Mouse (Mus musculus) right cerebral cortex, adult 18-20 months (tissue): ENCODE data around the gene Efcab9.

Experiments used
- DNase-seq: peaks from one replicate; pipeline ENCODE4 v3.0.0; 2022; ENCODE audit warnings: mixed read lengths

Efcab9 gene

DNA sequence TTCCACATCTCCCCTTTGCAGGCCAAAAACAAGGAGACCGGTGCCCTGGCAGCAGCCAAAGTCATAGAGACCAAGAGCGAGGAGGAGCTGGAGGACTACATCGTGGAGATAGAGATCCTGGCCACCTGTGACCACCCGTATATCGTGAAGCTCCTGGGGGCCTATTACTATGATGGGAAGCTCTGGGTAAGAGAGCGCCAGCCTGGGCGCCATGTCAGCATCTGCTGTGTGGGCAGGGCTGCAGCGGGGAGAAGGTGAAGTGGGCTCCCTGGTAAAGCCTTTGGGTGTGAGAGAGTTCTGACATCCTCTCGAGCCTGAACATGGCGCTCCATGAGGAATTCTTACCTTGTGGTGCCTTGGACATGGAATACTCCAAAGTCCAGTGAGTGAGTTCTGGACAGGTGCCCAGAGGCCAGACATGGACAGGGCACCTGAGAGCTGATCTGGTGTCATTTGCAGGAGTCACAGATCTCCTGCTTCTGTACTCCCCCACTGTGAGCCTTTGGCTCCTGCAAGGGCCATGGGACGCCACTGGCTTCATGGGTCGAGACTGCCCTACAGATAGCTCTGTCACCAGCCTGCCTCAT, 23.3 kb upstream of the Efcab9 start:
- DNase-seq: no peak

DNA sequence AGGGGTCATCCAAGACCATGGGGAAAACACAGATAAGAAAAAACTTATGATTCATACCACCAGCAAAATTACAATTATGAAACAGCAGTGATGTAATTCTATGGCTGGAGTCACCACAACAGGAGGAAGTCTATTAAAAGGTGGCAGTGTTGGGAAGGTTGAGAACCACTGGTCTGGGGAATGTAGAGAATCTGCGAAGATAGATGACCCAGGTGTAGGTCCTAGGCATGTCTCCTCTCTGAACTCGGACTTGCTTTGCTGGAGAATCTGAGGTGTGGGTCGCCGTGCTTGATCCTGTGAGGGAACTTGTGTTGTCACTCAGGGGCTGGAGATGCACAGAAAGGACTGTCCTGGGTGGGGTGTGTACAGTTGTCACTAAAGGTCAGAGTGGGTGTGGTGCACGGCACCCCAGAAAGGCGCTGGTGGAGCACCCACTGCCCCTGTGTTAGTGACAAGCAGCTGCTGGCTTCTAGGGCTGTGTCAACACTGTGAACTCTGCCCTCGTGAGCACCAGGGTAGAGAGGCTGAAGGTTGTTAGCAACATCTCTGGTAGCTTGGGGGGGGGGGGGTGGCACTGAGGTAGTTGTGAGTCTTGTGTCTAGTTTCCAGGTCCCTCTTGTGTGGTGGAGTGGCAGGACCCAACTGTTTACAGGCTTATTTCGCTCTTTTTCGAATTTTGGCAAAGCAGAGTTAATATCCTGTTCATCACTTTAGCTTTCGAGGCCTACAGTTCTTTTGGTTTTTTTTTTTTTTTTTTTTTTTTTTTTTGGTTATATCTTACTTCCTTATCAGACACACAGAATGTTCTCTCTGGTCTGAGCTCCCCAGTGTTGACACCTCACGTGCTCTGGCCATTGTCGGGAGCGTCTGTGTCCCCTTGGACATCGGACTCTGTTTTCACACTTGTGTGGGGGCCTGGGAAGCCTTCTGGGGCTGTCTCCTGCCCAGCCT, 22.5 kb upstream of the Efcab9 start:
- no peak for DNase-seq

DNA sequence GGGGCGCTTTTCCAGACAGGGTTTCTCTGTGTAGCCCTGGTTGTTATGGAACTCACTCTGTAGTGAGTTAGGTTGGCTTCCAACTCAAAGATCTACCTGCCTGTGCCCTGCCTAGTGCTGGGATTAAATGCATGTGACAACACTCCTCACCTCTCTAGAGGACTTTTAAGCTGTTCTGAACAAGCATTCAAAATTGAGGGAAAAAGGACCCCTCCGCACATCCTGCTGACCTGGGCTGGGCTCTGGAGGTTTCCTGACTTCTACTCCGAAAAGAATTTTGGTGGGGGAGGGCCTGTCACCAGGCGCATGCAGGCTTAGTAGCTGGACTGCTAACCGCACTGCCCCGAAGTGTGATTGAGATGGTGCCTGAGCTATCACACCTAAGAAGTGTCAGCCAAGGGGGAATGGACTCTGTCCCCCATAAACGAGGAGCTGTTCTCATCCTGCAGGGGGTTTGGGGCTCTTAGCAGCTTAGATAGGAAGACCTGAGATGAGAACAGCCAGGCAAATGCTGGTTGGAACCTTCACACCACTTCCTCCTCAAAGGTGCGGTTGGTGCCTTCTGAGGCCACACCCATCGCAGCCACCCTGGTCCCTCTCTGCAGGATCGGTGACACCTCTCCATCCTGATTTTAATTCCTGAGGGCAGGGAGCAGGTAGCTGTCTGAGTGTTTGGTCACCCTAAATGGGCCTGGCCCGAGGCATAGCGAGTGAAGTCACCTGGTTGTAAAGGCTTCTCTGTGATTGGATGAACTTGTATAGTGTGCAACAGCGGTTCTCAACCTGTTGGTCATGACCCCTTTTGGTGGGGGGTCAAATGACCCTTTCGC, 21.6 kb upstream of the Efcab9 start:
- DNase-seq: no peak

DNA sequence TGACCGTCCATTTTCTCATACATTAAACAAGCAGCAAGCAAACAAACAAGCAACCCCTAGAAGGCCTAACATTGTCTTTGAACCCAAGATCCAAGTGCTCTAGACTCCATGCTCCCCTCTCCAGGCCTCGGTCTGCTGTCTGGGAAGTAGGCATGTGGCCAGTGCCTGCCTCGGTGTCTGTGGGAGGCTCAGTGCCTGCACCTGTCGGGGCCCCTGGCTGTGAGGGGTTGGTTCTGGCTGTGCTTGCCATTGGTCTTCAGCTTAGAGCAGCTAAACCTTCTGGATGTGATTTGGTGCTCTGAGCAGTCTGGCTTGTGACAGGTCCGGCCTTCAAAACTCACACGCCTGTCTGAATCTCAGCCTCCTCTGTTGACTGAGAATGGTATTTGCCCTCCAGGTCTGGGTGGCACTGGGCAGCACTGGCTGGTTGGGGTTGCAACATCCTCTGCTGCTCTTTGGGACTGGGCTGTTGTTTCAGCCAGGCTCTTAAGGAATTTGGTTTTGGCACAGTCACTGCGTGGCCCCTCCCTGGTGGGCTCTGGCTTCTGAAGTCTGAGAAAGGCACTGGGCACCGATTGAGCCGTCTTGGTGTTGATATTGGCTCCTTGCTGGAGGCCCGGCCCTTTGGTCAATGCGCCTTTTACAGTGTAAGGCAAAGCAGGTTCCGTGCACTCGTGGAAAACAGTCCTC, 20.7 kb upstream of the Efcab9 start:
- no peak for DNase-seq

DNA sequence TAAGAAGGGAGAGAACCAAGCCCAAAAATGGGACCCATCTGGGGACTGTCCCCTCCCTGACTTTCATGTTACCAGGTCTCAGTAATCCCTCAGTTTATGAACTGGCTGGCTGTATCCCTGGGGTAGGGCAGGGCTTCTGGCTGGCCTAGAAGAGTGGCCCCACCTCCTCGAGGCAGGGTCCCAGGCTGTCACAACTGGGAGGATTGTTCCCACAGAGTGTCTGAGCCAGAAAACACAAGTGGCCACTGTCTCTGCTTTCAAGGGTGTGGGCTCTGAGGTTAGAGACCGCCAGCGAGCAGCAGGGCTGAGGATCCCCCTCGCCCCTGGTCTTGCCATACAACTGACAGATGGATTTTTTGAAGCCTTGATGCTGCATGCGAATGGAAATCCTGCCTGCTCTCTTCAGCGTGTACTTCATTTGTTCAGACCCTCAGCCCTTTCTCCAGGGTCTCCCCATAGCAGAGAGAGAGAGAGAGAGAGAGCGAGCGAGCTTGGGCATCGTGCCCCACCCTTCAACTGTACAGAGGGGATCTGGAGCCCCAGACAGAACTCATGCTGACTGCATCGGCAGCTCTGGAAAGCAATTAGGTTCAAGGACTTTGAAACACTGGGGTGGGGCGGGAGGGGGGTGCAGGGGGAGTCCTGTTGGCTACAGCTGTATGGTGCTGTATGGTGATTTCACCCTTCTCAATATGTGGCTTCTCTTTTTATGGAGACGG, 19.9 kb upstream of the Efcab9 start:
- DNase-seq: no peak

DNA sequence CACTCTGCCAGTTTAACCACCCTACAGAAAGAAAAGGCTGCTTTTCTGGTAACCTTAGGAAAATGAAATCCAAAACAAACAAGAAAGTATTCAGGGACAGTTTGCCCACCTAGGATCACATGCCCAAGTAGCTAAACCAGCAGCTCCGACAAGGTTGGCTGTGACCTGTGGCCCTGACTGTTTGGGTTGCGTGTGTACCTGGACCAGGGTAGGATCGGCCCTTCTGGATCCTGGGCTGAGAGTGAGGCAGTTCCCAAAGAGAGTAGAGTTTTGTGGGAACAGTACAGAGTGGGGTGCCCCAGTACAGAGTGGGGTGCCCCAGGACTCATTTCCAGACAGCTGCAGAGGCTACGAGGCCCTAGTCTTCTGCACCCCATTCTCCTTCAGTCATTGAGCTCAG, 19.2 kb upstream of the Efcab9 start:
- no peak for DNase-seq

DNA sequence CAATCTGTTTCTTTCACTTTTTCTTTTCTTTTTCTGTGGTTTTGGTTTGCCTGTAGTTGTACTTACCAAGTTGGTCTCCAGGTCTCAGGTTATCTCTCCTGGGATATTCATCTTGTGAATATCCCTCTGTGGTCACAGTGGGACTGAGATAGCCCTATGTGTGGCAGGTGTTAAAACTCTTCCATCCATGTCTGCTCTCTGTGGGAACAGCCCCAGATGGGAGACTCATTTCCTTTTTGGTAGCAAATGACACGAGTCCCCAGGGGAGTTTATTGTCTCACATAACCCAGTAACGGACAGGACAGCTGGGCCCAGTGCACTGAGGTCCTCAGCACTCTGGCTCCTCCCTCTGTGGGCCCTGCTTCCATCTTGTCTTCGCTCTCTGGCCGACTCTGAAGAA, 18.2 kb upstream of the Efcab9 start:
- no peak for DNase-seq

DNA sequence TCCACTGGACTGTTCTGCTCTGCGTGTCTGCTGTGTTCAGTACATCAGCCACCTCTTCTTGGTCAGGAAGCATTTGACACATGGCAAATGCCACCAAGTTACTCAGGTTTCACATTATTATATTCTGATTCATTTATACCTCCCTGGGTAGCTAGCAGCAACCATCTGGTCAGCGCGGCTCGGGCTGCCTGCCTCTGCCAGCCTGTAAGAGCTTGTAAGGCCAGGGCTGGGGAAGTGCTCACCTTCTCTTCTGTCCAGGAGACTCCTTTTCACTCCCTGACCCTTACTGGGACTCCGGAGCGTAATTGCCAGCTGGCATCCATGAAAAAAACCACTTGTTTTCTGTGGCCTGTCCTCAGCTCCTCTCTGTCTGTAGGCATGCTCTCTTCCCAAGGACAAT, 17.4 kb upstream of the Efcab9 start:
- no peak for DNase-seq

DNA sequence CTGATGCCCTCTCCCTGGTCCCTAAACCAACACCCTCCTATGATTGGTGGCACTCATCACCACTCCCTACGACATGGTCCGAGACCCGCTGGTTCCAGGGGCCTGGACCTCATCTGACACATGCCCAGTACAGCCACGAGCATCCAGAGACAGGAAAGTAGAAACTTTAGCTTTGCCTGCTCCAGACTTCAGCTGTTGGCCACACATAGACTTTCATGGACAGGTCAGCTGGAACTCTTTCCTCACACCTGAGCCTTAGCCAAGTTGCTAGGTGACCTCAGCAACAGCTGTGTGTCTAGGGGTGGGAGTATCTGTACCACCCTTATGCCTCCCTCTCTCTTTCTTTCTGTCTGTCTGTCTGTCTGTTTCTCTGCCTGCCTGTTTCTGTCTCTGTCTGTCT, 16.4 kb upstream of the Efcab9 start:
- no peak for DNase-seq

DNA sequence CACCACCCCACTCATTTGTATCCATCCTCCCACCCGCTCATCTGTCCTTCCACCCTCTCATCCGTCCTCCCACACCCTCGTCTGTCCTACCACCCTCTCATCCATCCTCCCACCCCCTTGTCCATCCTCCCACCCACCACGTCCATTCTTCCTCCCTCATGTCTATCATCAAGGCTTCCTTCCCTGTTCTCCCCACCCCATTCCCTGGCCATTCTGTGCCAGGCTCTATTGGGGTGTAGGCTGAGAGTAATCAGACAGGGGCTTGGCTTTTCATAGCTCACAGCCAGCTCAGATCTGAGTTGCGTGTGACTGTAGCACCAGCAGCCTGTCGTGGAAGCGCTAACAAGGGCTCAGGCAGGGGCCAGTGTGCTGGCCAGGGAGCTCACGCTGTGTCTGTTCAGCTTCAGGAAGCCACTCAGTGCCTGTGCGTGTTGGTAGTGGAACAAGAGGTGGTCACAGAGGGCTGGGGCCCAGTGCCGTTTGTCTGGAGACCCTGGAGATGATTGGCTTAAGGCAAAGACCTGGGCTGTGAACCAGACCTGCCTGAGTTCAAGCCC, 15.6 kb upstream of the Efcab9 start:
- DNase-seq: no peak

DNA sequence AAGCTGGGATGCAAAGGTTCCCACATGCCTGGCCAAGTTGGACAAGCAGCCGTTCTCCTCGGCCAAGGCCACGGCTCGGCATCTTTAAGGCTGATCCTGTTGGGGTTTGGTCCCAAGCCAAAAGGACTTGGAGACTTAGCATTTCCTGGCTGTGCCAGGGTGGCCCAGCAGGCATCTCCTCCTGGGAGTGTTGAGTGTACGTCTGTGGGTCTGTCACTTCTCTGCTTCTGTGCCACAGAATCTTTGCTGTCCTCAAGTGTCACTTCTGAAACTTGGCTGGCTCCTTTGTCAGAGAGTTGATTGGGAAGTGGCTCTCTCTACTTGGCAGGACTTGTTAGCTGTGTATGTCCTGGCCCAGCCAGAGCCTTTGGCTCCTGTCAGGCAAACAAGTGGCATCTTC, 14.6 kb upstream of the Efcab9 start:
- no peak for DNase-seq

DNA sequence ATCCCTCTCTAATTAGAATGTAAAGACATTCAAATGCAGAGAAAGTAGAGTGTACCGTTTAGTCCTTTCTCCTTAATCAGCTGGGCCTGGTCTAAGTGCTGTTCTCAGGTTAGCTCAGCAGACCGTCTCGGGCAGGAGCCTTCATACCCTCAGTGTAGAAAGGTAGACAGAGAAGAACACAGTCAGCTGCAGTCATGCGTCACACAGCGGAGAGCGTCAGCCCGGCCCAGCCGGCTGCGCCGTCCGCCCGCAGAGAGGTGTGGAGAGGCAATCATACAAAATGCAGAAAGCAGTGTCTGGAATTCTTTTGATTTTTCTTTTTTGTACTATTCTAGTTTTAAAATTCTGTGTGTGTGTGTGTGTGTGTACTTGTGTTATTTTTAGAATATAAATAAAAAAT, 13.7 kb upstream of the Efcab9 start:
- DNase-seq: no peak

DNA sequence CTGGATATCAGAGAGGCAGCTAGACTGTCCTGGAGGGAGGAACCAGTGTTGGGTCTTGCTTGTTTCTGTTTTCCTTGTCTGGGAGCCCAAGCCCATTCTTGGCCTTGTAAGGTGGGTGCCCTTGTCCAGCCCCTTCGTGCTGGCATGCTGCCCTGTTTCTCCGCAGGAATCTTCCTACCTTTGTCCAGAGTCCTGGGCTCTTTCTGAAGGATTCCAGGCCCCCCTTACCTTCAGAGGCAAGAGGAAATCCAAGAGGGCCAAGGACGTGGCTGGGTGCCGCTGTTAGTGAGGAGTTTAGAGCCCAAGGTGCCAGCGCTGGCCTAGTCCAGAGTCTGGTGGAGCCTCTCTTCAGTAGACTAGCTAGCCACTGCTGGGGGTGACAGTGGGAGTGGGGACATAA, 12.6 kb upstream of the Efcab9 start:
- DNase-seq: no peak

DNA sequence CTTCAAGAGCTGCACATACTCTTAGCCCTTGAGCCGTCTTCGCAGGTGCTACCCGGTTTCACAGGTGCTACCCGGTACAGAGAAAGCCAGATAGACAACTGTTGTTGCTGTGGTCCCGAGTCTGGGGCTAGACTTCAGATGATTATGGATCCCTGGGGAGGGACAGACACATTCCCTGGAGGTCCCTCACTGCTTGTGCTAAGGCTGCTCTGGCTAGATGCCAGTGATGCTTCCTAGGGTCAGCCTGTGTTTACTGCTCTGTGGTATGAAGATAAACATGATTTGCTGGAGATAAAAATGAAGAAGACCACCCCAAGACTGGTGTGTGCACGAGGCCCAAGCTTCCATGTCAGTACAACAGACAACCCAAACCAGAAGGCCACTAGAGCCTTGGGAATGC, 12.2 kb upstream of the Efcab9 start:
- no peak for DNase-seq

DNA sequence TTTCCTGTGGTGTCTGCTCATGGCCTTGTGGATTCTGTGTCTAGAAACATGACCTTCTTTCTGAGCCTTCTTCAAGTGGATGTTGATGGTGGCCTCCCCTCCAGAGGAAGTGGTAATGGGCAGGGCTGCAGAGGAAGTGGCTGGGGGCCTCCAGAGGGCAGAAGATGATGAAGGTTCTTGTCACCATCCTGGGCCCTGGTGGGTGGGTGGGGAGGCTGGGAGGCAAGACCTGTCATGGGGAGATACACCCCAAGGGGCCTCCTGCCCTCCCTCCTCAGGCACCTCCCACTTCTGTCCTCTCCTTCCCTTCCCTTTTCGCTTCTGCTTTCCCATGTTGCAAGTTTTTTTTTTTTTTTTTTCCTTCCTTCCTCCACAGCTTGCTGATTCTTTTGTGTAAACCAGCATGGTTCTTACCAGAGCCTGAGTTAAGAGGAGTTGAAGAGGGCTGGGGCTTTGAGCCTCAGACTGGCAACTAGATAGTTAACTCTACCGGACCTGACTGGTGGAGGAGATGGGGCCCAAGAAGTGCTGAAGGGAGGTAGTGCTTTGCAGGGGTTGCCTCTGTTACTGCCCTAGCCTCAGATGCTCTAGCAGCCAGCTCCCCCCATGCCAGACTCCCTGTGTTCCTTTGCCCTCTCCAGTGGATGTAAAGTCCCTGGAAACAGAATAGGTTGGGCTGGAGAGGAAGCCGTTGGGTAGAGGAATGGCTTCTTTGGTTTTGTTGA, 11.0 kb upstream of the Efcab9 start:
- no peak for DNase-seq

DNA sequence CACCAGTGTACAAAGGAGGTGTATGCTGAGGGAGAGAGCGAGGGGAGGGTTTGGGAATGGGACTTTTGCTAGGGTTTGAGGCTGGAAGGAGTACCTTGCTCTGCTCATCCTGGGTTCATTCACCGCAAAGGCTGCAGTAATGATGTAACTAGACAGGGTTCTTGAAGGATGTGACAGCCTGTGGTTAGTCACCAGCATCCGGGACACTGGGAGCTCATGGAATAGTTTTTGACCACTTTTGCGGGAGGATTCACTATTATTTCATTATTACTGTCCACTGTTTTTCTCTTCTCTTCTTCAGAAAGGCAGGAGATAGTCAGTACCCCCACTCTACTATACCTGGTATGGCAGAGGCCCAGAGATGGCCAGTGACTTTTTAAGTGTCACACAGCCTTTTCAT, 10.3 kb upstream of the Efcab9 start:
- DNase-seq: no peak

DNA sequence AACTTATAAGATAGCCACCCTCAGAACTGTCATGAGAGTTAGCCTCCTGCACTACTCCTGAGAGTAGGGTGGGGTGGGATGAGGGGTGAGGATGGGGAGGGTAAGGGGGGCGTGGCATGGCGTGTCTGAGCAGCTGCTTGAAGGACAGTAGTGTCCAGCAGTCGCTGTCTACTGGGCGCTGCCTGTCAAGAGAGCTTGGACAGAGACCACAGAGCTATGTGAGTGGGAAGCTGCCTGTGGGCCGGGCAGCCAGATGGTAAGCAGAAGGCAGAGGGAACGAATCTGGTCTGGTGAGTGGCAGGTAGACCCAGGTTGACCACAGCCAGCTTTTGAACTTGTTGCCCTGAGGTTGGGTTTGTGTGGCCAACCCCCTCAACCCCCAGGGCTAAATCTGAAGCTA, 8.6 kb upstream of the Efcab9 start:
- no peak for DNase-seq

DNA sequence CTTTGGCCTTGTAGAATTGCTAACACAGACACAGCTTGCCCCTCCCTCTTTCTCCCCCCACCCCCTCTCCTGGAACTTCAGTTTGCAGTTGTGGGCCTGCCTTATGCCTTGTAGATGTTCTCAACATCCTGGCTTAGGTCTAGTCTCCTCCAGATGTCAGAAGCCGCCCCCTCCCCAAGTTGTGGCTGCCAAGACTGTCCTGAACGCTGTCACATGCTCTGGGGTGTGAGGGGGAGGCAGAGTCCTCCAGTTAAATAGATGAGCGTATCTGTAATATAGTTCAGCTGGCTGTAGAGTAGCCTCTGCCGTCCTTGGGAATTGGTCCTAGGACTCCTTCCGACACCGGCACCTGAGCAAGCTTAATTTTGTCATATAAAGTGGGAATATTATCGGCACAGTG, 7.8 kb upstream of the Efcab9 start:
- DNase-seq: no peak

DNA sequence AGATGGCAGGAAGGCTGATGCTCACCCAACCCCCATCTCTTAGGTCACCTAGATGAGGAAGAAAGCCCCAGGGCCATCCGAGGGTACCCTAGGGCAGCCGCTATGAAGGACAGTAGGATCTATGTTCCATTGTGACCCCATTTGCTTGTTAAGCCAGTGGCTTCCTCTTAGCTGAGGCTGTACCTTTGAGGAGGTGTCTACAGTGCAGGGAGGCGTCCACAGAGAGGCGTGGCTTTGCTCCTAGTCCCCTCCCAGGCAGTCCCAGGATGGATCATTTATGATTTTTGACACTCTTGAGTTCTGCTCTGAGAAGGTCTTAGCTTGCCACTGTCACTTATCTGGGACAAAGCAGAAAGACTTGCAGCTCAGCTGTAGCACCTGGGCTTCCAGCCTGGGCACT, 7.0 kb upstream of the Efcab9 start:
- no peak for DNase-seq

DNA sequence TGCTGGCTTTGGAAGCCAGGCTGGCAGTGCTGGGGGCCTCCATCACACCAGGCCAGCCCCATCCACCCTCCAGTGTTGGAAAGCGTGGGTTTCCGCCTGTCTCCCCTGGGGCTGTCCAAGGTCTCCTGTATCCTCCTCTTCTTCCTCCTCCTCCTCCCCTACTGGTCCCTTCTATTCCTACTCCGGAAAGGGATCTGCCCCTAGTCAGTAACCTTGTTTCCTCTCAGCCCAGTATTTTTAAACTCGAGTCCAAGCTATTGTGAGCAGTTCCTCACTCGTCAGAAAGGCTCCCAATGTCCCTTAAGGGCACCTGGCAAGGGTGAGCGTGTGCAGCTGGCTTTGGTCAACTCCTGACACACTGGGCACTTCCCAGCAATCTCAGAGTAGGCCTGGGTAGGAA, 6.6 kb upstream of the Efcab9 start:
- no peak for DNase-seq

DNA sequence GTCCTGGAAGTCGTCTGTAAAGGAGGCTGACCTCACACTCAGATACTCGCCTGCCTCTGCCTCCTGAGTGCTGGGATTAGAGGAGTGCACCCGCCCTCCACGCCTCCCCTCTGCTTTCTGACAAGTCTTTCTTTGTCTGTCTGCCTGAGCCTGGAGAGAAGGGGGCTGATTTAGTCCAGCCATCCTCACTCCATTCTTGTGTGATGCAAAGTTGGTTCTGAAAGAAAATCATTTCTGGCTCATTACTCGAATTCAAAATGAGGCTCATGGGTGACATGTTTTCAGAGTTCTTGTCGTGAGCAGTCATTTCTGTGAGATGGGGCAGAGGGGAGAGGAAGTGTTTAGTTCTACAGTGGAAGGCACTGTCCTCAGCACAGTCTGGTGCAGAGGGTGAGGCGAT, 5.1 kb upstream of the Efcab9 start:
- no peak for DNase-seq
